Mouse (Mus musculus) stomach, embryonic 15.5 days (tissue): ENCODE results near the gene H6pd. TPM values are rescaled to one million over a fixed set of nuclear protein-coding genes. Genes with fewer than 3 reads are reported as not detected.

Experiments used
- ATAC-seq: fragments of 200-750 bp; cut with Nextera tagmentation; 2 replicates; pipeline ENCODE4 v1.8.0; 2017; ENCODE audit warnings: low read depth, moderate number of reproducible peaks, moderate TSS enrichment; ENCODE audit not compliant: insufficient read depth, low FRiP score
- H3K27ac ChIP-seq: fragments of 300-500 bp; sonication (generic); 2 replicates; pipeline ENCODE4 v1.5.1; 2015; ENCODE audit warnings: mild to moderate bottlenecking, inconsistent platforms
- H3K27me3 ChIP-seq: fragments of 300-500 bp; sonication (generic); replicated peaks from 2 replicates; pipeline ENCODE4 v1.6.1; 2015; ENCODE audit warnings: inconsistent platforms
- H3K36me3 ChIP-seq: fragments of 300-500 bp; sonication (generic); 2 replicates; pipeline ENCODE4 v1.6.1; 2015; ENCODE audit warnings: inconsistent platforms
- H3K4me1 ChIP-seq: fragments of 300-500 bp; sonication (generic); 2 replicates; pipeline ENCODE4 v1.6.1; 2015; ENCODE audit warnings: inconsistent platforms
- H3K4me2 ChIP-seq: fragments of 300-500 bp; sonication (generic); 2 replicates; pipeline ENCODE4 v1.6.1; 2015; ENCODE audit warnings: mild to moderate bottlenecking, inconsistent platforms
- H3K4me3 ChIP-seq: fragments of 300-500 bp; sonication (generic); replicated peaks from 2 replicates; pipeline ENCODE4 v1.5.1; 2015; ENCODE audit warnings: inconsistent platforms
- H3K9ac ChIP-seq: fragments of 300-500 bp; sonication (generic); 2 replicates; pipeline ENCODE4 v1.6.1; 2015; ENCODE audit warnings: inconsistent platforms
- H3K9me3 ChIP-seq: fragments of 300-500 bp; sonication (generic); 2 replicates; pipeline ENCODE4 v1.6.1; 2016; ENCODE audit warnings: inconsistent platforms
- WGBS: fragments of 180-500 bp; shearing (Covaris S2); methylation state at CpG from one replicate; pipeline ENCODE4 v1.1.7; 2015; 5-methylcytosine and 5-hydroxymethylcytosine counted together
- polyA plus RNA-seq: library from polyadenylated mRNA; unstranded; fragments of >200 nt; fragmentation: Nextera tagmentation; extraction: Ambion mirVana; gene quantifications from 2 replicates; pipeline ENCODE4 v1.2.1, GENCODE M21; 2015

The H6pd gene
- polyA plus RNA-seq, 1 experiment from 2014 or later: 14.4 TPM

- no peak overlapping the region for H3K4me2 ChIP-seq
- 80% methylated on average over 4 of the region's 4 CpGs for WGBS
- H3K4me1 ChIP-seq: peaks cover 10% of the 10 kb centered on the region; the same call in 1 of the 2 replicates
- no peak overlapping the region for H3K27ac ChIP-seq
- no peaks in the 10 kb centered on the region for H3K9me3 ChIP-seq
- H3K27me3 ChIP-seq: no peaks in the 10 kb centered on the region
- ATAC-seq: no peak
- H3K9ac ChIP-seq: no peak overlapping the region
- H3K36me3 ChIP-seq: no peaks in the 10 kb centered on the region
- no peak overlapping the region for H3K4me3 ChIP-seq
These were observed 5.7 kb upstream of the H6pd start for GRCm38 (mm10) chr4:150014378-150015091.

- WGBS: 72% methylated on average over 5 of the region's 5 CpGs
- peaks cover 15% of the 10 kb centered on the region; the same call in 1 of the 2 replicates for H3K4me1 ChIP-seq
These were observed 5.0 kb upstream of the H6pd start for GRCm38 (mm10) chr4:150013805-150014204.

GRCm38 (mm10) chr4:150013186-150013690 lies 4.4 kb upstream of the H6pd start:
- H3K4me2 ChIP-seq: no peak overlapping the region
- no peak overlapping the region for H3K9ac ChIP-seq
- H3K36me3 ChIP-seq: no peaks in the 10 kb centered on the region
- 89% methylated on average over 8 of the region's 8 CpGs for WGBS
- H3K4me1 ChIP-seq: peaks cover 17% of the 10 kb centered on the region; the same call in 1 of the 2 replicates
- no peaks in the 10 kb centered on the region for H3K27me3 ChIP-seq
- H3K4me3 ChIP-seq: no peak overlapping the region
- ATAC-seq: no peak
- no peaks in the 10 kb centered on the region for H3K9me3 ChIP-seq
- no peak overlapping the region for H3K27ac ChIP-seq

More at GRCm38 (mm10) chr4:150013805-150014204, 5.0 kb upstream of the H6pd start:
- no peak for ATAC-seq
- Histone ChIP-seq H3K4me2 (no peak overlapping the region), H3K27ac (no peak overlapping the region), H3K9me3 (no peaks in the 10 kb centered on the region), H3K9ac (no peak overlapping the region), H3K4me3 (no peak overlapping the region), H3K36me3 (no peaks in the 10 kb centered on the region), H3K27me3 (no peaks in the 10 kb centered on the region)

- no peak overlapping the region for H3K4me3 ChIP-seq
- no peaks in the 10 kb centered on the region for H3K36me3 ChIP-seq
- H3K9ac ChIP-seq: no peak overlapping the region
- H3K4me1 ChIP-seq: peaks cover 26% of the 10 kb centered on the region; the same call in 1 of the 2 replicates
- no peak for ATAC-seq
- H3K9me3 ChIP-seq: no peaks in the 10 kb centered on the region
- no peaks in the 10 kb centered on the region for H3K27me3 ChIP-seq
- no peak overlapping the region for H3K4me2 ChIP-seq
- H3K27ac ChIP-seq: 0 out of 2 replicates have a peak overlapping the region, but pooled peaks have one; percentile 35
- WGBS: 61% methylated on average over 4 of the region's 4 CpGs
These were observed 3.5 kb upstream of the H6pd start for GRCm38 (mm10) chr4:150012322-150012723.

GRCm38 (mm10) chr4:150011564-150012321 lies 2.9 kb upstream of the H6pd start:
- 0 out of 2 replicates have a peak overlapping the region, but pooled peaks have one; percentile 35 for H3K27ac ChIP-seq
- 22% methylated on average over 10 of the region's 10 CpGs for WGBS
- no peak overlapping the region for H3K4me2 ChIP-seq

GRCm38 (mm10) chr4:150010054-150010730 lies 1.4 kb upstream of the H6pd start:
- no peaks in the 10 kb centered on the region for H3K27me3 ChIP-seq
- H3K9ac ChIP-seq: no peak overlapping the region
- no peak for ATAC-seq
- H3K36me3 ChIP-seq: no peaks in the 10 kb centered on the region
- no peak overlapping the region for H3K4me3 ChIP-seq
- WGBS: 86% methylated on average over 6 of the region's 6 CpGs
- H3K4me2 ChIP-seq: no peak overlapping the region
- no peaks in the 10 kb centered on the region for H3K9me3 ChIP-seq
- H3K4me1 ChIP-seq: peaks cover 31% of the 10 kb centered on the region
- no peak overlapping the region for H3K27ac ChIP-seq

More at GRCm38 (mm10) chr4:150011564-150012321, 2.9 kb upstream of the H6pd start:
- no peaks in the 10 kb centered on the region for H3K36me3 ChIP-seq
- H3K4me3 ChIP-seq: no peak overlapping the region
- H3K9ac ChIP-seq: no peak overlapping the region
- H3K9me3 ChIP-seq: no peaks in the 10 kb centered on the region
- H3K27me3 ChIP-seq: no peaks in the 10 kb centered on the region
- ATAC-seq: no peak
- H3K4me1 ChIP-seq: peaks cover 26% of the 10 kb centered on the region; the same call in 1 of the 2 replicates

GRCm38 (mm10) chr4:150009587-150009930 lies 736 bp upstream of the H6pd start:
- H3K9ac ChIP-seq: no peak overlapping the region
- peaks cover 31% of the 10 kb centered on the region for H3K4me1 ChIP-seq
- H3K36me3 ChIP-seq: no peaks in the 10 kb centered on the region
- 75% methylated on average over 6 of the region's 6 CpGs for WGBS
- H3K27me3 ChIP-seq: no peaks in the 10 kb centered on the region
- no peak for ATAC-seq
- H3K4me2 ChIP-seq: peak overlapping the region; percentile 91
- peak overlapping the region; percentile 96 for H3K27ac ChIP-seq
- no peak overlapping the region for H3K4me3 ChIP-seq
- H3K9me3 ChIP-seq: no peaks in the 10 kb centered on the region

GRCm38 (mm10) chr4:150008325-150008852 lies 434 bp downstream of the H6pd start:
- peak; percentile 80 for ATAC-seq
- H3K4me3 ChIP-seq: peak overlapping the region; percentile 82
- under 1% methylated on average over 42 of the region's 42 CpGs for WGBS
- no peaks in the 10 kb centered on the region for H3K27me3 ChIP-seq
- peak overlapping the region; percentile 96 for H3K27ac ChIP-seq
- H3K4me1 ChIP-seq: peaks cover 40% of the 10 kb centered on the region
- no peaks in the 10 kb centered on the region for H3K9me3 ChIP-seq
- H3K36me3 ChIP-seq: no peaks in the 10 kb centered on the region
- peak overlapping the region; percentile 91 for H3K4me2 ChIP-seq
- peak overlapping the region; percentile 94 for H3K9ac ChIP-seq

- H3K27ac ChIP-seq: peak overlapping the region; percentile 96; the same call in 1 of the 2 replicates
- no peaks in the 10 kb centered on the region for H3K9me3 ChIP-seq
- ATAC-seq: no peak
- H3K4me3 ChIP-seq: 0 out of 2 replicates have a peak overlapping the region, but pooled peaks have one; percentile 82
- H3K4me2 ChIP-seq: peak overlapping the region; percentile 91
- H3K9ac ChIP-seq: no peak overlapping the region
- WGBS: 68% methylated on average over 3 of the region's 3 CpGs
- H3K4me1 ChIP-seq: peaks cover 48% of the 10 kb centered on the region
- no peaks in the 10 kb centered on the region for H3K27me3 ChIP-seq
- no peaks in the 10 kb centered on the region for H3K36me3 ChIP-seq
These were observed 1.4 kb downstream of the H6pd start for GRCm38 (mm10) chr4:150007444-150007843.

GRCm38 (mm10) chr4:150006991-150007390 lies 1.8 kb downstream of the H6pd start:
- H3K9me3 ChIP-seq: no peaks in the 10 kb centered on the region
- no peak overlapping the region for H3K27ac ChIP-seq
- no peaks in the 10 kb centered on the region for H3K27me3 ChIP-seq
- no peak for ATAC-seq
- peaks cover 50% of the 10 kb centered on the region for H3K4me1 ChIP-seq
- 72% methylated on average over 8 of the region's 8 CpGs for WGBS
- no peak overlapping the region for H3K4me3 ChIP-seq
- H3K36me3 ChIP-seq: no peaks in the 10 kb centered on the region
- peak overlapping the region; percentile 7; the same call in 1 of the 2 replicates for H3K4me2 ChIP-seq
- H3K9ac ChIP-seq: no peak overlapping the region

- no peak overlapping the region for H3K27ac ChIP-seq
- WGBS: 75% methylated on average over 21 of the region's 21 CpGs
- H3K4me2 ChIP-seq: no peak overlapping the region
- H3K9me3 ChIP-seq: no peaks in the 10 kb centered on the region
- ATAC-seq: no peak
- H3K9ac ChIP-seq: no peak overlapping the region
- H3K4me3 ChIP-seq: no peak overlapping the region
- H3K36me3 ChIP-seq: no peaks in the 10 kb centered on the region
- H3K4me1 ChIP-seq: peaks cover 53% of the 10 kb centered on the region
- no peaks in the 10 kb centered on the region for H3K27me3 ChIP-seq
These were observed 2.5 kb downstream of the H6pd start for GRCm38 (mm10) chr4:150006122-150006854.
